Mouse (Mus musculus) liver, embryonic 14.5 days (tissue): ENCODE measurements around the gene Pcyt2. TPM values are rescaled to one million over a fixed set of nuclear protein-coding genes. Genes with fewer than 3 reads are reported as not detected.

Experiments used
- ATAC-seq: fragments of 200-750 bp; cut with Nextera tagmentation; 2 replicates; pipeline ENCODE4 v1.8.0; 2017; ENCODE audit warnings: moderate number of reproducible peaks, mild to moderate bottlenecking, moderate library complexity; ENCODE audit not compliant: insufficient read depth
- DNase-seq, 3 experiments: peaks; one replicate each; pipeline ENCODE4 v3.0.0-alpha.2; 2012 to 2013; ENCODE audit warnings: low read depth in 3 of 3, low spot score in 3 of 3
- H3K27ac ChIP-seq: fragments of 300-500 bp; sonication (generic); 2 replicates; pipeline ENCODE4 v1.5.1; 2014; ENCODE audit warnings: moderate library complexity, mild to moderate bottlenecking, control low read depth, inconsistent platforms
- H3K27me3 ChIP-seq: fragments of 300-500 bp; sonication (generic); 2 replicates; pipeline ENCODE4 v1.6.1; 2014; ENCODE audit warnings: mild to moderate bottlenecking, low read length, moderate library complexity; ENCODE audit not compliant: control insufficient read depth, insufficient read depth
- H3K36me3 ChIP-seq: fragments of 300-500 bp; sonication (generic); replicated peaks from 2 replicates; pipeline ENCODE4 v1.6.1; 2014; ENCODE audit warnings: low read depth; ENCODE audit not compliant: control insufficient read depth, insufficient read depth
- H3K4me1 ChIP-seq, 2 experiments: fragments of 200-500 bp in 1 of 2; fragments of 300-500 bp in 1 of 2; sonication (generic) in 1 of 2; replicated peaks; 2 replicates each; pipeline ENCODE4 v1.6.1; 2012 to 2014; ENCODE audit warnings: antibody characterized with exemption in 1 of 2, inconsistent platforms in 1 of 2, low read length in 1 of 2; ENCODE audit not compliant: control insufficient read depth in 2 of 2, insufficient read depth in 2 of 2
- H3K4me2 ChIP-seq: fragments of 300-500 bp; sonication (generic); 2 replicates; pipeline ENCODE4 v1.6.1; 2014; ENCODE audit warnings: low read depth, mild to moderate bottlenecking, control low read depth, moderate library complexity
- H3K4me3 ChIP-seq, 2 experiments: fragments of 200-500 bp in 1 of 2; fragments of 300-500 bp in 1 of 2; sonication (generic) in 1 of 2; 2 replicates each; pipeline ENCODE4 v1.5.1; 2012 to 2014; ENCODE audit warnings: low read depth in 2 of 2, low read length in 2 of 2, mild to moderate bottlenecking in 2 of 2, control low read depth in 1 of 2, inconsistent platforms in 1 of 2, moderate library complexity in 1 of 2; ENCODE audit not compliant: insufficient read depth in 1 of 2
- H3K9ac ChIP-seq: fragments of 300-500 bp; sonication (generic); replicated peaks from 2 replicates; pipeline ENCODE4 v1.6.1; 2014; ENCODE audit warnings: mild to moderate bottlenecking, control low read depth, moderate library complexity
- H3K9me3 ChIP-seq: fragments of 300-500 bp; sonication (generic); 2 replicates; pipeline ENCODE4 v1.6.1; 2016; ENCODE audit warnings: low read length, mixed read lengths; ENCODE audit not compliant: control insufficient read depth
- CTCF ChIP-seq: IDR thresholded peaks from 2 replicates; pipeline ENCODE4 v1.5.1; 2016; ENCODE audit warnings: antibody characterized with exemption, low read depth, control low read depth
- EP300 ChIP-seq: IDR thresholded peaks from 2 replicates; pipeline ENCODE4 v1.6.1; 2016; ENCODE audit warnings: antibody characterized with exemption, low read depth
- WGBS: fragments of 180-500 bp; shearing (Covaris S2); extraction: QIAGEN DNeasy Blood & Tissue Kit; methylation state at CpG from one replicate; pipeline ENCODE4 v1.1.7; 2014; ENCODE audit not compliant: insufficient replicate concordance; 5-methylcytosine and 5-hydroxymethylcytosine counted together
- polyA plus RNA-seq, 2 experiments: library from polyadenylated mRNA; depleted of rRNA in 1 of 2; stranded (reverse) in 1 of 2; unstranded in 1 of 2; fragments of >200 nt; fragmentation: Nextera tagmentation in 1 of 2; extraction: Ambion mirVana in 1 of 2; gene quantifications; 2 replicates each; pipeline versions ENCODE4 v1.2.1 to v1.2.3; 2012 to 2014

Pcyt2 gene
- polyA plus RNA-seq, 2 experiments, result 86.2 to 127 TPM

- H3K9me3 ChIP-seq, result no peaks in the 10 kb centered on the region
- no peak overlapping the region for H3K9ac ChIP-seq
Observed at GRCm38 (mm10) chr11:120620195-120620594, 2.5 kb upstream of the Pcyt2 start.

GRCm38 (mm10) chr11:120618619-120619535 is 1.1 kb upstream of the Pcyt2 start:
- TF ChIP-seq CTCF (no peak), EP300 (no peak)
- H3K36me3 ChIP-seq, result peaks cover 41% of the 10 kb centered on the region
- H3K4me2 ChIP-seq, result peak overlapping the region; percentile 96
- H3K27me3 ChIP-seq, result no peaks in the 10 kb centered on the region
- no peak for DNase-seq
- H3K9ac ChIP-seq, result no peak overlapping the region; the same call in 1 of the 2 replicates
- H3K27ac ChIP-seq, result no peak overlapping the region
- H3K9me3 ChIP-seq, result no peaks in the 10 kb centered on the region
- no peak for ATAC-seq
- H3K4me3 ChIP-seq, result no peak overlapping the region
- WGBS, result 83% methylated on average over 25 of the region's 25 CpGs
- peaks cover 14 to 19% of the 10 kb centered on the region in 2 experiments for H3K4me1 ChIP-seq

More at GRCm38 (mm10) chr11:120620195-120620594, 2.5 kb upstream of the Pcyt2 start:
- peaks cover 18 to 23% of the 10 kb centered on the region in 2 experiments for H3K4me1 ChIP-seq
- TF ChIP-seq EP300, result no peak
- TF ChIP-seq CTCF, result no peak
- ATAC-seq (no peak), DNase-seq (no peak)
- H3K4me2 ChIP-seq, result no peak overlapping the region
- 92% methylated on average over 14 of the region's 14 CpGs for WGBS
- peaks cover 41% of the 10 kb centered on the region for H3K36me3 ChIP-seq
- no peaks in the 10 kb centered on the region for H3K27me3 ChIP-seq
- no peak overlapping the region for H3K4me3 ChIP-seq
- no peak overlapping the region for H3K27ac ChIP-seq

GRCm38 (mm10) chr11:120616617-120617294 is 980 bp downstream of the Pcyt2 start:
- H3K4me2 ChIP-seq, result peak overlapping the region; percentile 96
- TF ChIP-seq CTCF (no peak), EP300 (no peak)
- peaks cover 43% of the 10 kb centered on the region for H3K36me3 ChIP-seq
- DNase-seq (no peak), ATAC-seq (peak; percentile 16; the same call in 1 of the 2 replicates)
- H3K4me1 ChIP-seq, result peaks cover 13 to 16% of the 10 kb centered on the region in 2 experiments
- no peaks in the 10 kb centered on the region for H3K27me3 ChIP-seq
- H3K9ac ChIP-seq, result peak overlapping the region; percentile 82
- peak overlapping the region; percentile 87 for H3K27ac ChIP-seq
- H3K9me3 ChIP-seq, result no peaks in the 10 kb centered on the region
- peak overlapping the region; percentile 74 to 90 for H3K4me3 ChIP-seq
- 26% methylated on average over 4 of the region's 4 CpGs for WGBS

GRCm38 (mm10) chr11:120615606-120616203 is 2.0 kb downstream of the Pcyt2 start:
- no peak overlapping the region for H3K27ac ChIP-seq
- H3K27me3 ChIP-seq, result no peaks in the 10 kb centered on the region
- peak overlapping the region; percentile 96 for H3K4me2 ChIP-seq
- peaks cover 13 to 16% of the 10 kb centered on the region in 2 experiments for H3K4me1 ChIP-seq
- no peak overlapping the region for H3K4me3 ChIP-seq
- TF ChIP-seq CTCF, result no peak
- no peak for TF ChIP-seq EP300
- ATAC-seq (no peak), DNase-seq (no peak)
- no peak overlapping the region for H3K9ac ChIP-seq
- 84% methylated on average over 11 of the region's 11 CpGs for WGBS
- H3K36me3 ChIP-seq, result peaks cover 34% of the 10 kb centered on the region
- no peaks in the 10 kb centered on the region for H3K9me3 ChIP-seq
